Comparison of ENCODE assay signal across 18 mouse cellular contexts in the genomic region with DNA sequence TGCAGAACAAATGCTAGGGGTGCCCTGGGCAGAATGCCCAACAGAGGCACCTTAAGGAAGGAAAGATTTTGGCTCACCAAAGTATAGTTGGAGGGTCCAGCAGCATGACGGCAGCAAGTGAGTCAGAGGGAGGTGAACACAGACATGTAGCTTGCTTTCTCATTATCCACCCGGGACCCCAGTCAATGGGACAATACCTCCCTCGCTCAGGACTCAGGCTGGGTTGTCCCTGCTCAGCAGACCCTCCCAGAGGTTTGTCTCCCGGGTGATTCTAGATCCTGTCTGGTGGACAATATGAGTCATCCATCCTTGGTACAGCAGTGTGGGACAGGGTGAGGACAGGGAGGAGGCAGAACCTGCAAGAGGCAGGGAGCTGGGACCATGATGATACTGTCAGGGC. TPM values are rescaled to one million over a fixed set of nuclear protein-coding genes. Genes with fewer than 3 reads are reported as not detected.
"Had no signal": no experiment of that assay in that cellular context is flagged by ENCODE, and none has a peak within 500 bp of the region (broad histone marks: within the 10 kb centered on the region; RNA-seq: fewer than 3 reads in every experiment).

No protein-coding gene starts in this region.

- H3K27ac ChIP-seq: midbrain, embryonic 10.5 days; midbrain, embryonic 12.5 days; neural tube, embryonic 13.5 days; neural tube, embryonic 15.5 days had no signal

- DNase-seq: lung, adult 18-20 months; lung, embryonic 14.5 days; lung, postnatal 10 days; lung, postnatal 4 days; midbrain, embryonic 14.5 days; retina, postnatal 1 day; right cerebral cortex, adult 18-20 months; thymus, adult 18-20 months; thymus, postnatal 14 days; thymus, postnatal 36 days had no signal

- H3K4me3 ChIP-seq: midbrain, embryonic 10.5 days; midbrain, embryonic 12.5 days; myocyte; neural tube, embryonic 13.5 days; neural tube, embryonic 15.5 days had no signal

- H3K27me3 ChIP-seq: neural tube, embryonic 13.5 days had no signal

- H3K36me3 ChIP-seq: midbrain, embryonic 10.5 days; midbrain, embryonic 12.5 days; neural tube, embryonic 13.5 days; neural tube, embryonic 15.5 days had no signal

RNA-seq across cellular contexts. Expression of a gene that starts 13.8 kb away (rescaled TPM):
- total RNA-seq: megakaryocyte, adult 5-6 weeks; megakaryocyte-erythroid progenitor cell, adult 5-6 weeks had no signal

RNA-seq across cellular contexts. Expression of a gene that starts 49.0 kb away (rescaled TPM):
- total RNA-seq: megakaryocyte, adult 5-6 weeks; megakaryocyte-erythroid progenitor cell, adult 5-6 weeks had no signal

RNA-seq across cellular contexts. Expression of a gene that starts 55.1 kb away (rescaled TPM):
- total RNA-seq: megakaryocyte, adult 5-6 weeks; megakaryocyte-erythroid progenitor cell, adult 5-6 weeks had no signal
- polyA plus RNA-seq: stomach, embryonic 14.5 days had no signal
